Mouse (Mus musculus): ENCODE results near the gene Elane.

The Elane gene

DNA sequence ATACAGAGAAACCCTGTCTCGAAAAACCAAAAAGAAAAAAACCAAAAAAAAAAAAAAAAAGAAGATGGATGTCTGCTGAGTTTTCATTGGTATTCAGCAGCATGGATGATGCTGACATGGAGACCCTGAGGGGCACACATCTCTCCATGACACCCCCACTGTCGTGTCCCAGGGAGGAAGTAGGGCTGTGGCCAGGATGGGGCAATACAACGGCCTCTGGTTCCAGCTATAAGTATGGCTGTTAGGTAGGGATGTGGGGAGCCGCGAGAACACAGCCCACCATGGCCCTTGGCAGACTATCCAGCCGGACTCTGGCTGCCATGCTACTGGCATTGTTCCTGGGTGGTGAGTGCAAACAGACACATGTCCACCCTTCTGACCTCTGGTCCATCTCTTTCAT lies at the start of gene Elane:
Gene Elane (plus strand): TSS at position 194 of the 400 bp plus-strand sequence.
- in situ Hi-C loops (cut with MboI, MseI), result no loop called here

DNA sequence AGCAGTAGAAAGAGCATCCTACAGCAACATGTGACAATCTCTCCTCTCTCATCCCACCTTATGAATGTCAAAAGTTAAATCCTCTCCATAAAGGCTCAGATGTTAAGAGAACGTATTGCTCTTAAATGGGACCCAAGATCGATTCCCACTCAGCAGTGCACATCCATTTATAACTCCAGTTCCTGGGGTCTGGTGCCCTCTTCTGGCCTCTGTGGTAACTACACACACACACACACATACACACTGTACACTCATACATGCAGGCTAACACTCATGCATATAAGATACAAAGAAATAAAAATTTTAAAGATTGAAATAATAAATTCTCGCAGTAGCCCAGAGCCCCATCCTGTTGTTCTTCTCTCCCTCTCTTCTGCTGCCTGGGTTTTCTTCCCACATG lies 49.1 kb upstream of the Elane start:
- in situ Hi-C loops (cut with MboI, MseI), result loop anchor here in 1 of 2 experiments (10.0 kb wide), 1 partner anchor 88 kb away; the partner anchor contains the start of genes Arid3a and R3hdm4

DNA sequence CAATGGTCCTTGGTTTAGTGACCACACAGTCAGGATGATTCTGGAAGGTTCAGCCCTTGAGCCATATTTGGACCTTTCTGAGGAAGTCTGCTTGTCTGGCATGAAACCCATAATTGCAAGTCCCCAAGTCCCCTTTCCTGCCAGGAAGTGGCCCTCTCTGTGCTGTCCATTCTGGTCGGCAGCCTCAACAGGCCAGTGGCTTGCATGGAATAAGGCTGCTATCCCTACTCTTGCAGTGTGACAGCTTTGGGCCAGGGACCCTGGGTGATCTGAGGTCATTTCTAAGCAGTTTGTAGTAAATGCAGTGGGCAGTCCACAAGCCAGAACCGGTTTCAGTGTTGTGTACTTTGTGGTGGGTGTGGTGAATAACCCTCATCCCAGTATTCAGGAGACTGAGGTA lies 47.9 kb upstream of the Elane start:
- in situ Hi-C loops (cut with MboI, MseI), result loop anchor here in 1 of 2 experiments (10.0 kb wide), 1 partner anchor 87 kb away; the partner anchor contains the start of genes Arid3a and R3hdm4

DNA sequence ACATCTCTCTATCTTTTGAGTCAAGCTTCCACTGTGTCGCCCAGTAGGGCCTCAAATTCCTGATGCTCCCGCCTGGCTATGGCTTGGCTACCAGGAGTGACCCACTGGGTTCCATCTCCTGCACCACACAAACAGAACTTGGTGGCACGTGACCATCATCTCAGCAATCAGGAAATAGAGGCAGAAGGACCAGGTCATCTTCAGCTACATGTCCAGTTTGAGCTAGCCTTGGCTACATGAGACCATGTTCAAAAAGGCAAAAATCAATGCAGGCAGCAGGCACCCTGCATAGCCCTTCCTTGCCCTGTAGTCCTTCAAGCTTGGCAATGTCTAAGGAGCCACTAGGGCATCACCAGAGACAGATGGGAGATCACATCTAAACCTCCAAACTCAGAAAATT lies 46.0 kb upstream of the Elane start:
- in situ Hi-C loops (cut with MboI, MseI), result no loop called here

DNA sequence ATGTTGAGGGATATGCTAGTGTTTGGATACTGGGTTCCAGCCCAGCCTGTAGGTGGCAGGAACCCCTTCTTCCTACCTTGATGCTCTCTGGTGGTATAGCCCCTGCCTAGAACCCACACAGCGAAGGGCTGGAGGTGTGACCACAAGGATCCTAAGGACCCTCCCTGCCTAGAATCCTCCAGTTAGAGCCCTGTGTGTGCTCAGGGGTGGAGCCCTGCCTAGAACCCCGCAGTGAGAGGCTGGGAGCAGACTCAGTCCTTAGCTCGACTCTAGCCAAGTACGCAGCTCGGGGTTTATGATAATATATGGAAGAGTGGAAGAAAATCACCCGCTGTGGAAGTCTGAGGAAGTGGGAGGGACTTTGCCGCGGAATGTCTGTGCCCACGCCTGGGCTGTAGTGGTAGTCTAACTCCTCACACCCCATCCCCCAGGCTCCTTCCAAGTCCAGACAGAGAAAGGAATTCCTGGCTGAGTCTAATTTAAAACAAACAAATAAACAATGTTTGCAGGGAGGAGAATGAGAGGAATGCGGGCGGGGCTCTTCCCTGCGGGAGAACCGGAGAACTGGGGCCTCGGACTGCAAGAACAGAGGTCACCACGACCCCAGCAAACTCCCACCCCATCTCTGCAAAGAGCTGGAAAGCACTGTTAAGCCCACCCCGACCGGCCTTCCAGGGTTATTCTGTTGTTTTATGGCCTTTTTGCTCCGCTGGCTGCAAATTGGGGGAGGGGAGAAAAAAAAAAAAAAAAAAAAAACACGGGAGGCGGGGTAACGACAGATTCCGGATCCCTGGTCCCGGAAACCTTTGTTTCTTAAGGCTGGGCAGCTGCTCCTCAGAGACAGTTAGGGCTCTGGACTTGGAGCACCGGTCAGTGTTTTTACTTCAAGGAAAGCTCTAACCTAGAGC lies 45.1 kb upstream of the Elane start:
- in situ Hi-C loops (cut with MboI, MseI), result no loop called here

DNA sequence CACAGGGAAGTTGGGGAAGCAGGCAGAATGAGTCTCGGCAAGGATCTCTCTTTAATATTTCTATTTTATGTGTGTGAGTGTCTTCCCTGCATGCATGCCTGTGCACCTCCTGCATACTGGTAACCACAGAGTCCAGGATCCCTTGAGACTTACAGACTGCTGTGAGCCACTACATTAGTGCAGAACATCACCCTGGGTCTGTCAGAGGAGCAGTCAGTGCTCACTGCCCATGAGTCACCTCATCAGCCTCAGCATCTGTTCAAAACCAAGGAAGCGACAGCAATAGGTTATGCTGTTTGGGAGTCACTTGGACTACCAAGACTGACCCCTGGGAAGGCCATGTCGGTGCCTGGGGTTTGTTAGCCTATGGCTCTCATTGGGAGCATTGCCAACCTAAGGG lies 43.7 kb upstream of the Elane start:
- in situ Hi-C loops (cut with MboI, MseI), result no loop called here

DNA sequence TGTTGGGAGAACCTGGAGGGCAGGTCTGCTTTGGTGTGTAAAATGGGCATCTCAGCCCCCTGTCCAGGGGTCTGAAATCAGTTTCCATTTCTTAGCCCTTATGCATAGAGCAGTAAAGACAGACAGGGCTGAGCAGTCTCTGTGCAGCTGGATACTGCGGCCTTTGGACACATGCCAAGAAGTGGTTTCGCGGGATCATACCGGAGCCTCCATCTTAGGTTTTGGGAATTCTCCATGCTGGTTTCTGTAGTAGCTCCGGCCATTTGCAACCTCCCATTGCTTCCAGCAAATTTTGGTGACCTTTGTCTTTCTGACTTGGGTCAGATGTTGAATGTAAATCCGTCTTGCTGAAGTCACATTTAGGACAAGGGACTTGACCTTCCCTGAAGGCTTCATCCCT lies 42.6 kb upstream of the Elane start:
- in situ Hi-C loops (cut with MboI, MseI), result no loop called here

DNA sequence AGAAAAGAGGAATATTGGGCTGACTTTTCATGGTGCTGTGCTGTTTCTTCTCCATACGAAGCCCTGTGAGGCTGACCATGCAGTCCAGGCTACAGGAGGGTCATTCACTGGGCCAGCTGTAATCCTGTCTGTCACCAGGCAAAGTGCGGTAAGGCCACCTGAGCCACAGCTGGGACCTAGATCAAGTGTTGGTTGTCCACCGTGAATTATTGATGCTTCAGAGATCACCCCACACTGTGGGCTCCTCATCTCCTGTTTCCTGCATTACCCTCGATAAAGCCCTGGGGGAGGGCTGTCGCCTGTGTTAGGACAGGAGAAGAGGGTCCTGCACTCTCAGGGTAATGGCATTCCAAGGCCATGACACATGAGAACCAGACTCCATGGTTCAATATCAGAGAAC lies 39.5 kb upstream of the Elane start:
- in situ Hi-C loops (cut with MboI, MseI), result no loop called here

DNA sequence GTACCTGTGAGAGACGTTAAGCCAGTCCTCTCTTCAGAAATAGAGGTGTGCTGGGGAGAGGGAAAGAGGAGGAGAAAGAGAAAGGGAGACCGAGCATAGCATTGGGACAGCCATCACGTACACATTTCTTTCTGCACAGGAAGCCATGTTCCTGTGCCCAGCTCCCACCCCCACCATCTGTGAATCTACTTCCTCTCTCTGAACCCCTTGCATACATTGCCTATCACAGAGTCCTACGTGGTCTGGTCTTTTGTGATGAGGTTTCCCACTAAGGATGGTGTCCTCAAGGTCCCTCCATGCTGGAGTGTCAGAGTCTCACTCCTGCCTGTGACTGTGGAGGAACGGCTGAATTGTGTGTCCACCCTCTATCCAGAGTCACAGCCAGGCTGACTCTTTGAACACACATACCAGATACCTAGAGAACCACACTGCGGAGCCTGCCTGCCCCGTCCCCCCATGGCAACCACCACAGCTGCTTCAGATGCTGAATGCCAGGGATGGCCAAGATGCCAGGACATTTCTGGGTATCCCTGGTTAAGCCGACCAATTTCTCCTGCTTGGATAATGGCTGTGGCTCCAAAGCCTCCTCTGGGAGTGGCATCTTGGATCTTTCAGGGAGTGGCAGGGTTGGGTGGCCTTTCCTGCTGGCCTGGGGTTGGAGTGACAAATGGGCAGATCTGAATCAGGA lies 36.0 kb upstream of the Elane start:
- in situ Hi-C loops (cut with MboI, MseI), result loop anchor here in 1 of 2 experiments (25.0 kb wide), 1 partner anchor 1263 kb away; the partner anchor contains the start of gene Syde1

DNA sequence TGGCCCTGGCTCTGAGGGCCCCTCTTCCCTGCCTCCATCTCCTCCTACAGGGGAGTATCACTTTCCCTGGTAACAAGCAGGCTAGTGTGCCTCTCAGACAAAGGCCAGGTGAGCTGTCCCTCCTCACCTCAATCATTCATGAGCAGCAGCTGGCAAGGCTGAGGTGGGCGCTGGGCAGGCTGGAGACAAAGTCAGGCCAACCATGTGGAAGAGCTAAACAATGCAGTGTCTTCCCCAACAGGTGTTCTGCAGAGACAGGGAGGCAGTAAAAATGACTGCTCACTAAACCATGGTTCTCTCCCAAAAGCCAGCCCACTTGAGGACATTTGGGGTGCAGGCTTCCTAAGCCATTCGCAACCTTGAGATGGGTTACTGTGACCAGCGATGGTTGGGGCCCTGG lies 34.4 kb upstream of the Elane start:
- in situ Hi-C loops (cut with MboI, MseI), result loop anchor here in 1 of 2 experiments (25.0 kb wide), 1 partner anchor 1264 kb away; the partner anchor contains the start of gene Syde1

DNA sequence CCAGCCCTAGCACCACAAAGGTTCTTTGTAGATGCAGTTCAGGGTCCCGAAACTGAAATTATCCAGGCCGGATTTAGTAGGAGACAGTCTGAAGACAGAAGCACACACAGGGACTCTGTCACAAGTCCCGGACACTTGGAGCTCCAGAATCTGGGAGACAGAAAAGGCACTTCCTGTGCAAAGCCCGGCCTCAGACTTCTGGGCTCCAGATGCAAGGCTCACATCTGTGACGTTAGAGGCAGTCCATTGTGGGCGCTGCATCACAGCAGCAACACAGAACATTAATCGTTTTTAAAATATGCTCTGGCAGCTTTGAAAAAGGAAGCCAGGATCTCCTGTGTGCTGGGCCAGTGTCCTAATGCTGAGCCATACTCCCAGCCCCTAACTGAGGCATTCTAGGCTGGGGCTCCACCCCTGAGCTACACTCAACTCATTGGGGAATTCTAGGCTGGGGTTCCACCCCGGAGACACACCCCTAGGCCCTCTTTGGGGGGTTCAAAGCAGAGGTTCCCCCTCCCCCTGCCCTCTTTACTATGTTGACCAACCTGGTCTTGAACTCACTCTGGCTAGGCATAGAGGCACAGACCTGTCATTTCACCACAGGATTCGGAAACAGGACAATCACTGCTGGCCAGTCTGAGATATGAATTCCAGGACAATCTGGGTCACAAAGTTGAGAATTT lies 33.8 kb upstream of the Elane start:
- in situ Hi-C loops (cut with MboI, MseI), result loop anchor here in 1 of 2 experiments (25.0 kb wide), 1 partner anchor 1265 kb away; the partner anchor contains the start of gene Syde1

DNA sequence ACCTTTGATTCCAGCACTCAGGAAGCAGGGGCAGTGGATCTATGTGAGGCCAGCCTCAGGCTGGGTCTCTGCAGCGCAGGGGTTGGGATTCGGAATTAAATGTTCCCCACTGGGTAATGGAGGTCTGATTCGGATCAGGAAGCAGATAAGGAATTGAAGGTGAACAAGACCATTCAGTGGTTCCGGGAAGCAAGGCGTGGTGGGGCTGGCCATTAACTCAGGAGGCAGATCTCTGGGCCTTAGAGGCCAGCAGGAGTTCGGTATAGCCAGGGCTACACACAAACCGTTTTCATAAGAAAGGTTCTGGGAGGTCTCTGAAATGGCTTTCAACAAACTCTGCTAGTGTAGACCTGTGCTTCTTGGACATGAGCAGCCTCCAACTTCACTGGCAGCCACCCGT lies 33.2 kb upstream of the Elane start:
- in situ Hi-C loops (cut with MboI, MseI), result loop anchor here in 1 of 2 experiments (25.0 kb wide), 1 partner anchor 1266 kb away; the partner anchor contains the start of gene Syde1

DNA sequence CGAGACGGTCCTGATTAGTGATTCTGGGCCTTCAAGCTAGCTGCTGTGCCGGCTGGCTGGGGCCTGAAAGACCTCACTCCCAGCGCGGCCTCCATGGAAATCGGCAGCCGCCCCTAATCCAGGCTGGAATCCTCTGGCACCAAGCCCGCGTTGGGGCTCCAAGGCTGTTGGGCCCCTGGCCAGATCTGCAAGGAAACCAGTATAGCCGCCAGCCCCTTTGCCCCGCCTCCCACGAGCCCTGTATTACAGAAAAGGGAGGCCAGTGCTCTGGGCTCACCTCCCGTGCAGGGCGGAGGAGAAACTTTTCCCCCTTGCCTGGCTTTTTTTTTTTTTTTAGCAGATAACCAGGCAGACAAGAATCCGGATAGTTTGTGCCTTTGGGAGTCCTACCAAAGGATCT lies 32.7 kb upstream of the Elane start:
- in situ Hi-C loops (cut with MboI, MseI), result loop anchor here in 1 of 2 experiments (25.0 kb wide), 1 partner anchor 1266 kb away; the partner anchor contains the start of gene Syde1

DNA sequence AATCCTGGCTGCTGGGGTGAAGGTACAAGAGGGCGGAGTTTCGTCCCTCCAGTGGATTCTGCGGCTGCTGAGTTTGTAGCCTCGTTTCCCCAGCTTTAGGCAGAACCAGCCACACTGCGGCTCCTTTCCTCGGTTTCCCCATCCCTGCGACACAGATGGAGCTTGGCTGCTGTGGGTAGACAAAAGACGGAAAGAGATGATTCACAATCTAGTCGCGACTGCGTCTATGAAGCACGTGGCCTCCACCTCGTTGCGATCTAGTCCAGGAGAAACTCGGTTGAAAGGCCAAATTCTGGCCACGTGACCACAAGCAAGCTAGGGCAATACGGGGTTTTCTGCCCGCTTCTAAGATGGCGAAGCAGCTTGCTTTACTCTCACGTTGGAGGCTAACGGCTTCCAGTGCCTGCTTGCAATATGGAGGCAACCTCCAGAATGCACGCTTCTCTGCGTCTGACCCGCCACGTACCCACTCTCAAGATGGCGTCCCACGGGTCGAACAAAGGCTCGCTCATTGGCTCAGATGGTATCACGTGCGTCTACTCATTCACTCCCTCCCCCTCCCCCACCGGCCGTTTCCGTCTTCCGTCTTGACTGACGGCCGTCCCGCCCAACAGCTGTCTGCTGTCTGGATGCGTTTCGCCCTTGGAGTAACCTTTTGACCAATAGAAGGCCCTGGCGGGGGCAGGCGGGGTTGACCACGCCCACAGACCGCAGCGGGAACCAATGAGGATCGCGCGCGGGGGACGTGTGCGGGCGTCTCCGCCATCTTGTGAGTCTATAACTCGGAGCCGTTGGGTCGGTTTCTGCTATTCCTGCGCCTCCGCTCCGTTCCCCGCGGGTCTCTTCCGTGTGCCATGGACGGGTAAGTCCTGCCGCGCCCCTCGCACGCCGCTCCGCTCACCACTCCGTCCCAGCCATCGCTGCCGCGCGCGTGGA lies 31.9 kb upstream of the Elane start, which contains the start of gene Ptbp1:
Gene Ptbp1 (plus strand): TSS at position 568 of the 936 bp plus-strand sequence.
- in situ Hi-C loops (cut with MboI, MseI), result loop anchor here in 1 of 2 experiments (25.0 kb wide), 1 partner anchor 1267 kb away; the partner anchor contains the start of gene Syde1

DNA sequence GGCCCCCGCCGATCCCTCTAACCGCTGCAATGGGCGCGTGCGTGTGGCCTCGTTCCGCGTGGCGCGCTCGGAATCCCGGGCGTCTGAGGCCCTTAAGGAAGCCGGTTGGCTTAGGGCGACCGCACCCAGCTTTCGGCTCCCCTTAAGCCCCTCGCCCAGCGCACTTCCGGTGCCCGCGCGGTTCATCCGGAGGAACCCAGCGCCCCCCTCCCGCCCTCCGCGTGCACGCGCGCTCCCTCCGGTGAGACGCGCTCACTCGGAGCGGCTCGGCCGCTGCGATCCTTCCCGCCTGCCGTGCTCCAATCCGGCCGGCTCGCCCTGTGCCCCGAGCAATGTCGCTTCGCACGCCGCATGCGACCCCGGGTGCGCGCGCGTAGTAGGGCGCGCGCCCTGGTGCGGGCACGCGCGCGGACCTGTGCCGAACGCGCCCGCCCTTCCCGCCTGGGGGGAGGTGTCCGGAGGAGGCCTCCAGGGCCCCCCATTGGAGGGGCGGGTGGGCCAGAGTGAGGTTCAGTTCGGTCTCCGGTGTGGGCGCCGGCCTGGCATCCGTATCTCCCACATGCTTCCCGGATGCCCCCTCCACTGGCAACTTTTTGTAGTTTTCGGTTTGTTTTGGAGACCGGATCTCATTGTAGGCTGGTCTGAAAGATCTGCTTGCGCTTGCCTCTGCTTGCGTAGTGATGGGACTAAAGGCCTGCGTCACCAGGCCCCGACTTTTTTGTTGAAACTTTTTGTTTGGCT lies 31.1 kb upstream of the Elane start:
- in situ Hi-C loops (cut with MboI, MseI), result loop anchor here in 1 of 2 experiments (25.0 kb wide), 1 partner anchor 1268 kb away; the partner anchor contains the start of gene Syde1

DNA sequence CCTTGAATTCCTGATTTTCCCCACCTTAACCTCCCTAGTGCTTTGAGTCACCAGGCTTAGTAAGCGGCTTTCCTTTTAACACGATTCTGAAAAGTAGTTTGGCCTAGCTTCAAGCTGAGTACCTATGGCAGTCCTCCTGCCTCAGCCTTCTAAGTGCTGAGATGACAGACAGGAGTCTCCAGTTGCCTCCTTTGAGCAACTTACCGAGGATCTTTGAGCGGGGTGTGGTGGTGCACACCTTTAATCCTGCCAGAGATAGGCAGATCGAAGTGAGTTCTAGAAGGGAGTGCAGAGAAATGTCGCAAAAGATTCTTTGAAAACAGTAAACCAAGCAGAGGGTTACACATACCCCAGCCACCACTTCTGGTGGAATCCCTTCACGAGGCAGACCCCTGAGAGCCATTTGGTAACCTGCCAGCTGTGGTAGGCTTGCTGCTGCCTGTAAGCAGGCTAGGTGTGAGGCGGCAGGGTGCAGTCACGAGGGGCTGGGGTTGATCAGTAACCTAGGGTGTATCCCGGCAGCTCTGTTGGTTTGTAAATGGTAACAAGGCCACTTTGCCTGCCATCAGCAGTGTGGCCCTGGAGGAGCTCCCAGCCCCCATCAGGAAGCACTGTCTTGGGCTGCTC lies 30.4 kb upstream of the Elane start:
- in situ Hi-C loops (cut with MboI, MseI), result loop anchor here in 1 of 2 experiments (25.0 kb wide), 1 partner anchor 1268 kb away; the partner anchor contains the start of gene Syde1

DNA sequence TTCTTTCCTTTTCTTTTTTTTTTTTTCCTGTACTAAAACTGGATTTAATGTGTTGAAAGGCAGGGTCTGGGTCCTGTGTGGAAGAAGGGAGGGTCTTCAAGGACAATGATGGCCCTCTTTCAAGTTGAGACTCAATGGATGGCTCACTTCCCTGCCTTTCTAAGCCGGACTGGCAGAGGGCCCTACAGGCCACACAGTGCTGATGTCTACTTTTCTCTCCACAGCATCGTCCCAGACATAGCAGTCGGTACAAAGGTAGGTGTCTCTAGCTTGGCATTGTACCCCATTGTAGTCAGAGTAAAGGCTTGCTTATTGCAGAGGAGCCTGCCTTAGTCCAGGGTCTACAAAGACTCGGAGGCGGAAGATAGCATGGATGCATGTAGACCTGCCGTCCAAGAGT lies 29.8 kb upstream of the Elane start:
- in situ Hi-C loops (cut with MboI, MseI), result loop anchor here in 1 of 2 experiments (25.0 kb wide), 1 partner anchor 1269 kb away; the partner anchor contains the start of gene Syde1

DNA sequence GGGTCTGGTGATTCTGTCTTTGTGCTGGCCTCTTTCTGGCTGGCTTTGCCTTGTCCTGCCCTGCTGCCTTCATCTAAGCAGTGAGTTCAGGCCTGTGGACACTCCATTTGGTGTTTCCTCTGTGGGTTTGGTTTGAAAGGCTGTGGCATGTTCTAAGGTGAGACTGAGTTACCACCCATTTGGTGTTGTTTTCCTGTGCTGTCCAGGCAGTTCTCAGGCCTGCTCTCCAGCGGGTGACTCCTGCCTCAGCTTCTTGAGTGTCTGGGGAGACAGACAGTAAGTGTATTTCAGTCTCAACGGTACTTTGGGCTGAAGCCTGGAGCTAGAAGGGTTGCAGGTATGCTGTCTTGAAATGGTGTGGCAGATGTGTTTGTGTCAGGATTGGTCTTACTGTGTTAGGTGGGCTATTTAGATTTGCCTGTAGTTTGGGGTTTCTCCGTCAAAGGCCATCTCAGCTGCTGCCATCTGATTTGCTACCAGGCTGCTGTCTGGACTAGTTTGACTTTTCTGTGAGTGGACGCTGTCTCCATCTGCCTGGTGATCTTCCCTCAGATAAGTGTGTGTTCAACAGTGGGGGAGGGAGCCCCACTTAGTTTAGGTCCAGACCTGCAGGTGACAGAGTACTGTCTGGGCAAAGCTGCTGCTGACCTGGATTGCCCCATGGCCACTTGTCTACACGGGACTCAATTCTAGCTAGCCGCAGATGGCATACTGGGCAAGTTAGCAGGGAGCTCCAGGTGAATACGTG lies 29.2 kb upstream of the Elane start:
- in situ Hi-C loops (cut with MboI, MseI), result loop anchor here in 1 of 2 experiments (25.0 kb wide), 1 partner anchor 1270 kb away; the partner anchor contains the start of gene Syde1
